Mouse (Mus musculus) hindbrain, embryonic 16.5 days (tissue): ENCODE data around the gene Gm10318. TPM values are rescaled to one million over a fixed set of nuclear protein-coding genes. Genes with fewer than 3 reads are reported as not detected.

Experiments
- ATAC-seq: fragments of 200-750 bp; cut with Nextera tagmentation; 2 replicates; pipeline ENCODE4 v1.8.0; 2017; ENCODE audit warnings: moderate TSS enrichment, moderate library complexity
- H3K27ac ChIP-seq: fragments of 300-500 bp; sonication (generic); 2 replicates; pipeline ENCODE4 v1.5.1; 2014; ENCODE audit warnings: low read depth, mild to moderate bottlenecking, control low read depth, low read length, moderate library complexity
- H3K27me3 ChIP-seq: fragments of 300-500 bp; sonication (generic); replicated peaks from 2 replicates; pipeline ENCODE4 v1.6.1; 2014; ENCODE audit warnings: low read length; ENCODE audit not compliant: control insufficient read depth, insufficient read depth
- H3K36me3 ChIP-seq: fragments of 300-500 bp; sonication (generic); 2 replicates; pipeline ENCODE4 v1.6.1; 2014; ENCODE audit warnings: mild to moderate bottlenecking, low read length, moderate library complexity, mixed read lengths; ENCODE audit not compliant: control insufficient read depth, insufficient read depth
- H3K4me1 ChIP-seq: fragments of 300-500 bp; sonication (generic); 2 replicates; pipeline ENCODE4 v1.6.1; 2014; ENCODE audit warnings: low read depth, low read length; ENCODE audit not compliant: control insufficient read depth, insufficient read depth
- H3K4me2 ChIP-seq: fragments of 300-500 bp; sonication (generic); 2 replicates; pipeline ENCODE4 v1.6.1; 2014; ENCODE audit warnings: mild to moderate bottlenecking, low read length, control low read depth, moderate library complexity
- H3K4me3 ChIP-seq: fragments of 300-500 bp; sonication (generic); 2 replicates; pipeline ENCODE4 v1.5.1; 2014; ENCODE audit warnings: mild to moderate bottlenecking, low read length, control low read depth, moderate library complexity
- H3K9ac ChIP-seq: fragments of 300-500 bp; sonication (generic); 2 replicates; pipeline ENCODE4 v1.6.1; 2014; ENCODE audit warnings: low read depth, mild to moderate bottlenecking, control low read depth, low read length, moderate library complexity
- H3K9me3 ChIP-seq: fragments of 300-500 bp; sonication (generic); 2 replicates; pipeline ENCODE4 v1.6.1; 2014; ENCODE audit warnings: mild to moderate bottlenecking, low read length, moderate library complexity; ENCODE audit not compliant: control insufficient read depth
- WGBS: fragments of 180-500 bp; shearing (Covaris S2); extraction: QIAGEN DNeasy Blood & Tissue Kit; methylation state at CpG from one replicate; pipeline ENCODE4 v1.1.7; 2014; 5-methylcytosine and 5-hydroxymethylcytosine counted together
- polyA plus RNA-seq: library from polyadenylated mRNA; unstranded; fragments of >200 nt; fragmentation: Nextera tagmentation; extraction: Ambion mirVana; gene quantifications from 2 replicates; pipeline ENCODE4 v1.2.1, GENCODE M21; 2015

The Gm10318 gene
- polyA plus RNA-seq, 1 experiment from 2014 or later, result not detected

DNA sequence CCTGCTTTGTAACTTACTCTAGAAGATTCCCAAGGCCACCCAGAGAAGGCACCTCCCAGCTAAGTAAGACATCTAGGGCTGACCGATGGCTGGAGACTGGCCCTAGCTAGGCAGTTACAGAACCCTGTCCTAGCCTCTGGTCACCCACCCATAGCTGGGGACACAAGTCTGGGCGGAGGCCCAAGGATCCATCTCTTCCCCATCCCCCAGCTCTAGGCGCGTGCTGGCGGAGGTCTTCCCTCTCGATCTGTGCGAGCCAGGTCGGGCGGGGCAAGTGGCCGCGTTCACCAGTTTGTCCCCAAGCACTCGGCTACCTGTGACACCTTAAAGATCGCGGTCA is 49.2 kb downstream of the Gm10318 start:
- H3K4me2 ChIP-seq, result peak overlapping the region; percentile 78
- H3K9ac ChIP-seq, result peak overlapping the region; percentile 76
- peak overlapping the region; percentile 61 for H3K27ac ChIP-seq
- peak; percentile 37 for ATAC-seq
- 0 out of 2 replicates have a peak, but pooled peaks cover 2% of the 10 kb centered on the region for H3K36me3 ChIP-seq
- no peaks in the 10 kb centered on the region for H3K9me3 ChIP-seq
- 2% methylated on average over 14 of the region's 14 CpGs for WGBS
- peak overlapping the region; percentile 60 for H3K4me3 ChIP-seq
- H3K27me3 ChIP-seq, result no peaks in the 10 kb centered on the region
- H3K4me1 ChIP-seq, result peaks cover 12% of the 10 kb centered on the region; the same call in 1 of the 2 replicates

DNA sequence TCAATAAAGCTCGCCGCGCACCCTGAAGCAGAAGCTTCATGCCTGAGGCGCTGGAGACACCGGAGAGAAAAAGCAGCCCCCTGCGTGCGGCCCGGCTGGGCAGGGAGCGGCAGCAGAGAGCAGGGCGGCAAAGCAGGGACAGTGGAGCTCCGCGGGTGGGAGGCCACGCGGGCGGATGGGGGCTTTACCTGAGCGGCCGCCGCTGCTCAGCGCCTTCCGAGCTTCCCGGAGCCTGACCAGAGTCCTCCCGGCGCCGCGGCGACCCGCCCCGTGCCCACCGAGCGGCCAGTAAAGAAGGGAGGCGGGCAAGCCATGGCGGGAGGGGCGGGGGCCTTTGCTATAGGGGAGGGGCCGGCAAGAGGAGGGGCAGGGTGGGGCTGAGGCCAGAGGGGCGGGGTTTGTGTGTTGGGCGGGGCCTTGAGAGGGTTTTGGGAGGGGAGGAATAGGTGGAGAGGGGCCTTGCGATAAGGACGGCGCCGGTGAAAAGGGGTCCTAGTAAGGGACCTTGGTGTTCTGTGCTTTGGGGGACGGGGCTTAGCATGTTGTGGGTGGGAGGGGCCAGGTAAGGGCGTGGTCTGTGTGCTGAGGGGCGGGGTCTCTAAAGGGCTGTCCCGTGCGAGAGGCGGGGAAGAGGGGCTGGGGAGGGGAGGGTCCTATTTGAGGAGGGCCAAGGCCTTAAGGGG is 49.7 kb downstream of the Gm10318 start, which contains the start of gene Lrrc3:
Lrrc3 (minus strand) TSS at position 326 of the 683 bp plus-strand sequence.
- Histone ChIP-seq H3K27me3 (no peaks in the 10 kb centered on the region), H3K36me3 (0 out of 2 replicates have a peak, but pooled peaks cover 2% of the 10 kb centered on the region), H3K9me3 (no peaks in the 10 kb centered on the region), H3K27ac (peak within 1 kb of the TSS; percentile 61), H3K4me3 (peak within 1 kb of the TSS; percentile 60), H3K4me1 (peaks cover 12% of the 10 kb centered on the region; the same call in 1 of the 2 replicates), H3K4me2 (peak within 1 kb of the TSS; percentile 78), H3K9ac (peak within 1 kb of the TSS; percentile 76)
- 2% methylated on average over 33 of the region's 46 CpGs for WGBS
- ATAC-seq, result peak; percentile 82

DNA sequence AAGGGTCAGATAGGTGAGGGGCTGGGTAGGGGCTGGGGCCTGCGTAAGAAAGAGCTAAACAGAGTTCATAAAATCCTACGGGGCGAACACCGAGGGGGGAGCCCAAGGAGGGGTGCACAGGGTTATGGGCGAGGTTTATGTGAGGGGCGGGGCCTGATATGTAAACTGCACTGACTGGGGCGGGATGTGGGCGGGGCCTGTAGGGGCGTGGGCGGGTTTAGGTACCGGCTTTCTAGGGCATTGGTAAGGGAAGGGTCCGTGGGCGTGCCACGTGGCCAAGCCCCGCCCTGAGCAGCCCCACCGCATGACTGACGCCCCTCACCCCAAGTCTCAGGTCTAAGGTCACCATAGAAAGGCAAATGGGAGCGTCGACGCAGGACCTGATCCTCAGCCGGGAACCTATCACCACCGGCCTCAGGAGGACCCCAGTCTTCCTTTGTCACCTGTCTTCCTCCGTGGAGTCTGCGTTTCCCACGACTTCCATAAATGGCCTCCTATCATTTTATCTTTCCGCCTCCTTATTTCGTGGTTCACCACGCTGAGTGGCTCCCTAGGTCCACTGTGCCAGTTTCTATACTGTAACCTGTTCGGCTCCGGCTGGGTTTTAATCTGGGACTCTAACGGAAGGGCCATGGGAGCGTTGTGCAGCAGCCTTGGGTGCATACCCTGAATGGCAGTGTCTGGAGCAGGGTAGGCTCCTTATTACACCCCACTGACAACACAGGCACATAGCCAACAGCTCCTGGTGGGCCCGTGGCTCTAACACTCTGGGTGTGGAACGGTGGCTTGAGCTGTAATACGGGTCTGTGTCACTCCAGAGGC is 50.4 kb downstream of the Gm10318 start:
- Histone ChIP-seq H3K9me3 (no peaks in the 10 kb centered on the region), H3K4me1 (peaks cover 12% of the 10 kb centered on the region; the same call in 1 of the 2 replicates), H3K27ac (peak overlapping the region; percentile 61), H3K9ac (peak overlapping the region; percentile 76), H3K4me2 (peak overlapping the region; percentile 78), H3K4me3 (peak overlapping the region; percentile 60), H3K36me3 (0 out of 2 replicates have a peak, but pooled peaks cover 2% of the 10 kb centered on the region), H3K27me3 (no peaks in the 10 kb centered on the region)
- peak; percentile 92 for ATAC-seq
- WGBS, result 5% methylated on average over 32 of the region's 35 CpGs

Other genes starting within 250 kb of the Gm10318 start
- gene Sumo3, start 246.8 kb upstream of the Gm10318 start, polyA plus RNA-seq, result 303 and 334 TPM in 2 replicates
- gene Gm49325, start 246.7 kb upstream of the Gm10318 start, polyA plus RNA-seq, result not detected in 2 replicates
- gene Ube2g2, start 230.6 kb upstream of the Gm10318 start, polyA plus RNA-seq, result 85.0 and 91.0 TPM in 2 replicates
- gene Tspear, start 166.3 kb upstream of the Gm10318 start, polyA plus RNA-seq, result 1.3 and 1.6 TPM in 2 replicates
- not detected in 2 replicates for gene Gm19402, start 162.1 kb upstream of the Gm10318 start, polyA plus RNA-seq
- not detected in 2 replicates for gene Gm9508, start 155.6 kb upstream of the Gm10318 start, polyA plus RNA-seq
- not detected in 2 replicates for gene Gm10272, start 146.2 kb upstream of the Gm10318 start, polyA plus RNA-seq
- not detected in 2 replicates for gene Gm10024, start 141.4 kb upstream of the Gm10318 start, polyA plus RNA-seq
- not detected in 2 replicates for gene Gm10142, start 137.1 kb upstream of the Gm10318 start, polyA plus RNA-seq
- not detected in 2 replicates for gene Krtap12-1, start 132.3 kb upstream of the Gm10318 start, polyA plus RNA-seq
- gene Gm10100, start 126.4 kb upstream of the Gm10318 start, polyA plus RNA-seq, result not detected in 2 replicates
- gene Gm18596, start 110.2 kb upstream of the Gm10318 start, polyA plus RNA-seq, result not detected in 2 replicates
- not detected in 2 replicates for gene Gm9736, start 101.5 kb upstream of the Gm10318 start, polyA plus RNA-seq
- not detected in 2 replicates for gene Gm3233, start 93.2 kb upstream of the Gm10318 start, polyA plus RNA-seq
- not detected in 2 replicates for gene Gm3238, start 81.5 kb upstream of the Gm10318 start, polyA plus RNA-seq
- gene Gm7138, start 75.9 kb upstream of the Gm10318 start, polyA plus RNA-seq, result not detected in 2 replicates
- not detected in 2 replicates for gene Gm3250, start 70.3 kb upstream of the Gm10318 start, polyA plus RNA-seq
- gene Gm7137, start 64.7 kb upstream of the Gm10318 start, polyA plus RNA-seq, result not detected in 2 replicates
- gene Gm9639, start 57.8 kb upstream of the Gm10318 start, polyA plus RNA-seq, result not detected in 2 replicates
- gene Gm19668, start 53.7 kb upstream of the Gm10318 start, polyA plus RNA-seq, result not detected in 2 replicates
- gene Gm9507, start 41.0 kb upstream of the Gm10318 start, polyA plus RNA-seq, result not detected in 2 replicates
- gene Gm2696, start 38.2 kb upstream of the Gm10318 start, polyA plus RNA-seq, result not detected in 2 replicates
- not detected in 2 replicates for gene Krtap10-4, start 25.8 kb upstream of the Gm10318 start, polyA plus RNA-seq
- gene Krtap10-10, start 16.9 kb upstream of the Gm10318 start, polyA plus RNA-seq, result not detected in 2 replicates
- not detected in 2 replicates for gene Gm36176, start 6.1 kb upstream of the Gm10318 start, polyA plus RNA-seq
- not detected in 2 replicates for gene Gm3285, start 9.1 kb downstream of the Gm10318 start, polyA plus RNA-seq
- 23.7 and 25.7 TPM in 2 replicates for gene Lrrc3, start 49.7 kb downstream of the Gm10318 start, polyA plus RNA-seq
- gene Trpm2, start 117.7 kb downstream of the Gm10318 start, polyA plus RNA-seq, result 7.8 and 9.9 TPM in 2 replicates
- 53.9 and 56.7 TPM in 2 replicates for gene 1810043G02Rik, start 125.7 kb downstream of the Gm10318 start, polyA plus RNA-seq
- gene Pfkl, start 157.2 kb downstream of the Gm10318 start, polyA plus RNA-seq, result 140 and 145 TPM in 2 replicates
- not detected in 2 replicates for gene Dnmt3l, start 189.1 kb downstream of the Gm10318 start, polyA plus RNA-seq
- gene Aire, start 190.8 kb downstream of the Gm10318 start, polyA plus RNA-seq, result 0.06 TPM in 1 of 2 replicates, not detected in the other
- gene Icosl, start 216.4 kb downstream of the Gm10318 start, polyA plus RNA-seq, result 0.94 and 1.2 TPM in 2 replicates